Mouse (Mus musculus) ES-Bruce4 (cell line): ENCODE measurements around the gene Lect2. TPM values are rescaled to one million over a fixed set of nuclear protein-coding genes. Genes with fewer than 3 reads are reported as not detected.

Experiments
- H3K27ac ChIP-seq: 2 replicates; pipeline ENCODE4 v1.5.1; 2012; ENCODE audit warnings: low read length, inconsistent platforms; ENCODE audit not compliant: insufficient read depth
- H3K27me3 ChIP-seq: 2 replicates; pipeline ENCODE4 v1.6.1; 2012; ENCODE audit warnings: mild to moderate bottlenecking, low read length, inconsistent platforms; ENCODE audit not compliant: control insufficient read depth, poor library complexity, insufficient read depth, severe bottlenecking
- H3K36me3 ChIP-seq: 2 replicates; pipeline ENCODE4 v1.6.1; 2012; ENCODE audit warnings: inconsistent platforms, mild to moderate bottlenecking, low read length, moderate library complexity; ENCODE audit not compliant: control insufficient read depth, poor library complexity, insufficient read depth, severe bottlenecking
- H3K4me1 ChIP-seq: one replicate; pipeline ENCODE4 v1.8.1; 2011; ENCODE audit warnings: low read length; ENCODE audit not compliant: control insufficient read depth, insufficient read depth
- H3K4me3 ChIP-seq: 2 replicates; pipeline ENCODE4 v1.5.1; 2011; ENCODE audit warnings: low read depth, mild to moderate bottlenecking, low read length
- H3K9ac ChIP-seq: 2 replicates; pipeline ENCODE4 v1.6.1; 2012; ENCODE audit warnings: low read depth, mild to moderate bottlenecking, inconsistent platforms; ENCODE audit not compliant: poor library complexity, severe bottlenecking
- H3K9me3 ChIP-seq: replicated peaks from 2 replicates; pipeline ENCODE4 v1.6.1; 2012; ENCODE audit warnings: mild to moderate bottlenecking, low read length, inconsistent platforms; ENCODE audit not compliant: control insufficient read depth, poor library complexity, insufficient read depth, severe bottlenecking
- CTCF ChIP-seq: IDR thresholded peaks from one replicate; pipeline ENCODE4 v1.8.1; 2011; ENCODE audit warnings: low read depth, low read length
- EP300 ChIP-seq: IDR thresholded peaks from 2 replicates; pipeline ENCODE4 v1.6.1; 2011; ENCODE audit warnings: low read depth, low read length; ENCODE audit not compliant: insufficient read depth
- POLR2A ChIP-seq: IDR thresholded peaks from one replicate; pipeline ENCODE4 v1.8.1; 2011; ENCODE audit warnings: low read length; ENCODE audit not compliant: insufficient read depth
- polyA plus RNA-seq: library from polyadenylated mRNA; stranded (reverse); fragments of >200 nt; gene quantifications from 2 replicates; pipeline ENCODE4 v1.2.4, GENCODE M21; 2011; ENCODE audit warnings: low read depth; ENCODE audit not compliant: missing spikeins, insufficient read depth, insufficient read length

Lect2 gene
- polyA plus RNA-seq, 1 experiment = not detected

DNA sequence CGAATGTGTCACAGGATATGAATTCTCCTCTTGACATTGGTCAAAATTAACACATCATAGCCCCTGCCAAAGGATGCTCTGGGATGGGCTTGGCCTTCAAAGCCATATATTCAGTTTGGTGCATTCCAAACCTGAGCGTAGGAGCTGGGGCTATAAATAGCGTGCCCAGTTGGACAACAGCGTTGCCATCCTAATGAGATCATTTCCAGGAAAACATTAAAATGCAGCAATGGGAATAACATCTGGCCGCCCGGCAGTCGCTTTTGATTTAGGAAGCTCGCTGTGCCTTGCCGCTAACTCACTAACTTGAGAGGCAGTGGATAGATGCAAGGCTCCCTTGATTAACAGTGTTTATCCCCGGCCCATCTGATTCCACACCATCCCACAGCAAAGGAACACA is 18.0 kb upstream of the Lect2 start:
- TF ChIP-seq POLR2A = no peak
- no peak for TF ChIP-seq CTCF
- no peak for TF ChIP-seq EP300
- no peak overlapping the region for H3K4me3 ChIP-seq

DNA sequence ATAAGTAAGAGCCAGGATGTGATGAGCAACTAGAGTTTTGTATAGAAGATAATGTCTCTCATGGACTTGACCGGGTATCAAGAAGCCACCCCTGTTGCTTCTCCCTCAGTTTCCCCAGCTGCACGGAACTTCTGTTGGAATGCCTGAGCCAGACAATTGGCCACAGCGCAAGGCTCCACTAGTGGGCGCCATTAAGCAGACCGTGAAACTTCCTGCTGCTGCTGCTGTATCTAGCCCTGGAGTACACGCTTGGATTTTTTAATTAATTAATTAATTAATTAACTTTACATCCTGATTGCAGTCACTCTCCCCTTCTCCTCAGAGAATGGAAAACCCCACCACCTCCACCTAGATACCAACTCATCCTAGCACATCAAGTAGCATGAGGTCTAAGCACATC is 14.8 kb upstream of the Lect2 start:
- no peaks in the 10 kb centered on the region for H3K36me3 ChIP-seq
- H3K9me3 ChIP-seq = no peaks in the 10 kb centered on the region
- H3K27me3 ChIP-seq = no peaks in the 10 kb centered on the region
- no peaks in the 10 kb centered on the region for H3K4me1 ChIP-seq
- no peak overlapping the region for H3K27ac ChIP-seq
- no peak overlapping the region for H3K4me3 ChIP-seq
- TF ChIP-seq POLR2A (no peak), EP300 (no peak), CTCF (peak; percentile 76)
- no peak overlapping the region for H3K9ac ChIP-seq

More for the DNA sequence above, 18.0 kb upstream of the Lect2 start:
- Histone ChIP-seq H3K27me3 (no peaks in the 10 kb centered on the region), H3K36me3 (no peaks in the 10 kb centered on the region), H3K4me1 (no peaks in the 10 kb centered on the region), H3K9ac (no peak overlapping the region), H3K9me3 (no peaks in the 10 kb centered on the region), H3K27ac (no peak overlapping the region)

DNA sequence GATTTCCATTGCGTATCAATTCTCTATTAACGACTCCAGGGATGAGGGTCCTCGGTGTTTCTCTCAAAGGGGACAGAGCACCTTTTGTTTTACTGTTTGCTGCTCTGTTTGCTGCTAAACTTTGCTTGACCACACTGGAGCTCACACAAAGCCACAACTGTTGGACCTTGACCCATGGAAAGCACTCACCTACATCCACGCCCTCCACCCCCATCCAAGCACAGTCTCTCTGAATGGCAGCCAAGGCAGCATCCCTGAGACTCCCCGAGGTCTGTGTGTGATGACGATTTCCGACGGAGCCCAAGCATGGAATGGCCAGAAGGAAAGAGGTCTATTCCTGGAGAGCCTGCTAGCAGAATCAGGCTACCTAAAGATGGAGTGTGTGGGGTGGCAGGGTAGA is 12.8 kb upstream of the Lect2 start:
- TF ChIP-seq CTCF = no peak
- no peak for TF ChIP-seq EP300
- no peak for TF ChIP-seq POLR2A
- Histone ChIP-seq H3K4me3 (no peak overlapping the region), H3K9ac (no peak overlapping the region), H3K27me3 (no peaks in the 10 kb centered on the region), H3K9me3 (no peaks in the 10 kb centered on the region), H3K27ac (no peak overlapping the region), H3K36me3 (no peaks in the 10 kb centered on the region), H3K4me1 (no peaks in the 10 kb centered on the region)

DNA sequence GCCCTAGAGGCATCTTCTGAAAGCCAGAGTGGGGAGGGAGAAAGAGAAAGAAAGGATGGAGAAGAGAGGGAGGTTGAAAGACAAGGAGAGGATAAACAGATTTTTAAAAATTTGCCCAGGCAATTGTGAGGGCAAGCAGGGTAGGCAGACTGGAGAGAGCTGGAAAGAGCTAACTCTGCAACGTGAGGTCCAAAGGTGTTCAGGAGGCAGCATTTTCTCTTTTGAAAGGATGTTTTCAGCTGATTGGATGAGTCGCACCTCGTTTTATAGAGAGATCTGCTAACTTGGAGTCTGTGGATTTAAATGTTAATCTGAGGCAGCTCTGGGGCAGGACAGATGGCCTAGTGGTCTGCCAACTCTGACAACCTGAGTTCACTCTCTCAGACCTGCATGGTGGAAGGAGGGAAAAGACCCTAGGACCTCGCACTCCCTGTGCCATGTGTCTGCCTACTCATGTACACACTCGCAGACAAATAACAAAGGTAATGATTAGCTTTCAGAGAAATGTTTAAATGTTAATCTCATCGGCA is 11.6 kb upstream of the Lect2 start:
- Histone ChIP-seq H3K36me3 (no peaks in the 10 kb centered on the region), H3K9me3 (no peaks in the 10 kb centered on the region), H3K27ac (no peak overlapping the region), H3K27me3 (no peaks in the 10 kb centered on the region), H3K4me1 (no peaks in the 10 kb centered on the region), H3K9ac (no peak overlapping the region), H3K4me3 (no peak overlapping the region)
- TF ChIP-seq CTCF = no peak
- no peak for TF ChIP-seq POLR2A
- TF ChIP-seq EP300 = no peak

GRCm38 (mm10) chr13:56558811-56559210 is 10.5 kb upstream of the Lect2 start:
- Histone ChIP-seq H3K9me3 (no peaks in the 10 kb centered on the region), H3K27ac (no peak overlapping the region), H3K36me3 (no peaks in the 10 kb centered on the region), H3K4me3 (no peak overlapping the region), H3K4me1 (no peaks in the 10 kb centered on the region), H3K9ac (no peak overlapping the region), H3K27me3 (no peaks in the 10 kb centered on the region)
- TF ChIP-seq POLR2A (no peak), CTCF (no peak), EP300 (no peak)

- TF ChIP-seq EP300 (no peak), CTCF (no peak), POLR2A (no peak)
- Histone ChIP-seq H3K9ac (no peak overlapping the region), H3K4me1 (no peaks in the 10 kb centered on the region), H3K36me3 (no peaks in the 10 kb centered on the region), H3K9me3 (no peaks in the 10 kb centered on the region), H3K27me3 (no peaks in the 10 kb centered on the region), H3K4me3 (no peak overlapping the region), H3K27ac (no peak overlapping the region)
Measured at GRCm38 (mm10) chr13:56556701-56557100, 8.4 kb upstream of the Lect2 start.
